Mouse (Mus musculus) B cell, adult (primary cell): ENCODE data around the gene Gm28230. TPM values are rescaled to one million over a fixed set of nuclear protein-coding genes. Genes with fewer than 3 reads are reported as not detected.

Source experiments
- total RNA-seq: library from RNA; stranded (reverse); gene quantifications from 4 replicates; pipeline ENCODE4 v1.2.4, GENCODE M21; 2023; ENCODE audit not compliant: inconsistent age

Gm28230 gene
- not detected in 4 replicates for total RNA-seq

GRCm38 (mm10) chr2:74726551-74726950 lies at the start of gene Gm28230:
TSS of gene Gm28230 (plus strand) at chr2:74726728.

GRCm38 (mm10) chr2:74678891-74679595 lies 47.5 kb upstream of the Gm28230 start, which contains the start of gene Hoxd11:
TSS of gene Hoxd11 (plus strand) at chr2:74679557.

GRCm38 (mm10) chr2:74691022-74691951 lies 35.2 kb upstream of the Gm28230 start, which contains the start of gene Hoxd10:
TSS of gene Hoxd10 (plus strand) at chr2:74691924.

GRCm38 (mm10) chr2:74697567-74698121 lies 28.9 kb upstream of the Gm28230 start, which contains the start of gene Hoxd9:
TSS of gene Hoxd9 (plus strand) at chr2:74697727.

GRCm38 (mm10) chr2:74704393-74704998 lies 22.0 kb upstream of the Gm28230 start, which contains the start of gene Hoxd8:
TSS of gene Hoxd8 (plus strand) at chr2:74704615.

GRCm38 (mm10) chr2:74711721-74712621 lies 14.6 kb upstream of the Gm28230 start, which contains the start of the genes Hoxd3 and Hoxd4:
TSS of gene Hoxd3 (plus strand) at chr2:74711927.
TSS of gene Hoxd4 (plus strand) at chr2:74711929.

GRCm38 (mm10) chr2:74762522-74763244 lies 36.2 kb downstream of the Gm28230 start, which contains the start of gene Hoxd1:
TSS of gene Hoxd1 (plus strand) at chr2:74762980.

Other genes starting within 250 kb of the Gm28230 start
- 22.3 to 29.3 TPM (median 25.9 TPM) in 4 replicates for gene Lnpk, start 147.3 kb upstream of the Gm28230 start, total RNA-seq
- not detected in 4 replicates for gene Evx2, start 67.2 kb upstream of the Gm28230 start, total RNA-seq
- gene Hoxd13, start 58.4 kb upstream of the Gm28230 start, total RNA-seq, result not detected in 4 replicates
- not detected in 4 replicates for gene Hoxd12, start 51.7 kb upstream of the Gm28230 start, total RNA-seq
- gene Hoxd11, start 47.2 kb upstream of the Gm28230 start, total RNA-seq, result not detected in 4 replicates
- gene Hoxd10, start 34.8 kb upstream of the Gm28230 start, total RNA-seq, result not detected in 4 replicates
- not detected in 4 replicates for gene Hoxd9, start 29.0 kb upstream of the Gm28230 start, total RNA-seq
- not detected in 4 replicates for gene Hoxd8, start 22.1 kb upstream of the Gm28230 start, total RNA-seq
- not detected in 4 replicates for gene Hoxd3, start 14.8 kb upstream of the Gm28230 start, total RNA-seq
- not detected in 4 replicates for gene Hoxd4, start 14.8 kb upstream of the Gm28230 start, total RNA-seq
- gene Hoxd1, start 36.3 kb downstream of the Gm28230 start, total RNA-seq, result not detected in 4 replicates
- gene Mtx2, start 99.1 kb downstream of the Gm28230 start, total RNA-seq, result 17.8 to 23.8 TPM (median 20.6 TPM) in 4 replicates